Mouse (Mus musculus): ENCODE results near the gene Plp2.

Plp2 gene

GRCm38 (mm10) chrX:7635101-7635500 lies 36.1 kb downstream of the Plp2 start:
- TF ChIP-seq GATA4 (IDR thresholded peaks at IDR 0.05; ENCODE audit: insufficient replicate concordance, low read length): no peak

DNA sequence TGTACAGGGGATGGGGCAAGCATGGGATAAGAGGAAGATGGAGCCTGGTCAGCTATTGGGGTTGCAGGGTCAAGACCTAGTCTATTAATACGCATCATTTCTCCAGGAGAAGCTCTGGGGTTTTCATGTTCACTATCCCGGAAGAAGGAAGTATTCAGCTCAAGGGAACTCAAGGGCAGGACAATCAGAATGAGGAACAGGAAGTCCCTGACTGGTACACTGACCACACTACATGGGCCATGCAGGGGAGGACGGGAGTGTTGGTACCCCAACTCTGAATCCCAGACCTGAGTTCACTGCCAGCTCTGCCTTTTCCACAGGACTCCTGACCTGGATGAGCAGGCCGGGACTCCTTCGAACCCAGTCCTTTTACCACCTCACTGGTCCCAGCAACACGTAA lies 38.6 kb downstream of the Plp2 start:
- no peak for TF ChIP-seq GATA4 (IDR thresholded peaks at IDR 0.05; ENCODE audit: insufficient replicate concordance, low read length)

Data from liver, adult (tissue).